ENCODE assay signal across 8 mouse cellular contexts in genomic region chr15:7129127-7129943, GRCm38 (mm10). TPM values are rescaled to one million over a fixed set of nuclear protein-coding genes. Genes with fewer than 3 reads are reported as not detected.
DNase-seq lines count a peak whose midpoint lies in the region; ATAC-seq and TF ChIP-seq lines count a peak whose summit lies in the region.

No protein-coding gene starts in this region.

- TF ChIP-seq POLR2A in cortical plate, adult 2 months (IDR thresholded peaks at IDR 0.05; ENCODE audit: extremely low read depth, insufficient read depth, low read length) = peak; percentile 56; the same call in 1 of the 2 replicates

- H3K9me3 ChIP-seq in intestine, embryonic 15.5 days = no peaks in the 10 kb centered on the region
- no peaks in the 10 kb centered on the region for H3K9me3 ChIP-seq in megakaryocyte, embryonic 14.5 days

- H3K36me3 ChIP-seq in intestine, embryonic 15.5 days = no peaks in the 10 kb centered on the region
- peaks cover 6% of the 10 kb centered on the region for H3K36me3 ChIP-seq in megakaryocyte, embryonic 14.5 days (replicated peaks; ENCODE audit: low read length)

- H3K4me2 ChIP-seq in intestine, embryonic 15.5 days (replicated peaks) = peak overlapping the region; percentile 86

- ATAC-seq in intestine, embryonic 15.5 days = peak; percentile 95

- H3K4me1 ChIP-seq in cortical plate, adult 2 months (ENCODE audit: control insufficient read depth, insufficient read depth, low read length) = peaks cover 5% of the 10 kb centered on the region; the same call in 1 of the 2 replicates
- H3K4me1 ChIP-seq in intestine, embryonic 15.5 days (replicated peaks) = peaks cover 11% of the 10 kb centered on the region; the same call in 1 of the 2 replicates
- peaks cover 59% of the 10 kb centered on the region for H3K4me1 ChIP-seq in megakaryocyte, embryonic 14.5 days

- intact Hi-C loops in left cerebral cortex, postnatal 14 days (cut with DNase I) = no loop called here

- no peaks in the 10 kb centered on the region for H3K27me3 ChIP-seq in intestine, embryonic 15.5 days (replicated peaks)
- H3K27me3 ChIP-seq in megakaryocyte, embryonic 14.5 days (replicated peaks) = peaks cover 52% of the 10 kb centered on the region

- DNase-seq in adrenal gland, adult (ENCODE audit: inconsistent age in 2 of 2, low spot score in 1 of 2) = peak; percentile 93 to 97
- peak; percentile 94 for DNase-seq in gastrocnemius, postnatal 25 days
- peak; percentile 80 to 85 for DNase-seq in left cerebral cortex, postnatal 14 days (ENCODE audit: low spot score in 2 of 2)
- DNase-seq in right cerebral cortex, postnatal 25 days = peak; percentile 89
- DNase-seq in urinary bladder, postnatal 36 days (ENCODE audit: low spot score in 2 of 2) = peak; percentile 76 to 84

- no peak for TF ChIP-seq CTCF in cortical plate, adult 2 months (IDR thresholded peaks at IDR 0.05; ENCODE audit: extremely low read depth, insufficient read depth, low read length)

- H3K27ac ChIP-seq in cortical plate, adult 2 months (ENCODE audit: insufficient read depth, low read length) = peak overlapping the region; percentile 99
- H3K27ac ChIP-seq in intestine, embryonic 15.5 days = peak overlapping the region; percentile 83

- peak overlapping the region; percentile 80 for H3K4me3 ChIP-seq in cortical plate, adult 2 months (ENCODE audit: insufficient read depth, low read length)
- peak overlapping the region; percentile 69 for H3K4me3 ChIP-seq in intestine, embryonic 15.5 days (replicated peaks)
- peak overlapping the region; percentile 94 for H3K4me3 ChIP-seq in megakaryocyte, embryonic 14.5 days (replicated peaks)

- H3K9ac ChIP-seq in intestine, embryonic 15.5 days = peak overlapping the region; percentile 68

- WGBS in intestine, embryonic 15.5 days = under 1% methylated on average over 105 of the region's 116 CpGs

RNA-seq across cellular contexts. Expression of gene Lifr, which starts 38.9 kb away (rescaled TPM):
- 16.0 and 17.0 TPM in 2 replicates for polyA plus RNA-seq in cortical plate, adult 2 months (2012; rRNA removed)
- 10 to 100 TPM; 42.5 to 44.6 TPM for total RNA-seq in gastrocnemius, postnatal 25 days (2021)
- polyA plus RNA-seq in intestine, embryonic 15.5 days (2015; fragmentation: Nextera tagmentation; extraction: Ambion mirVana) = 16.4 and 17.4 TPM in 2 replicates
- total RNA-seq in left cerebral cortex, postnatal 14 days (2021) = 10 to 100 TPM; 37.7 to 41.2 TPM
- 18.9 TPM in 1 of 2 replicates, not detected in the other for polyA plus RNA-seq in megakaryocyte, embryonic 14.5 days (2012; ENCODE audit: insufficient read depth, low replicate concordance)

Comparison
In these comparisons a context has a peak if more than half of its experiments do, and no peak if none do; other contexts are left out.
1. Peak in every context shown above with its lines: DNase-seq, ATAC-seq, H3K4me3 ChIP-seq and H3K27ac ChIP-seq.